Mouse (Mus musculus) NIH3T3 (cell line): ENCODE data around the gene Nyx.
"Not testable (repeated sequence)": the region's sequence is repeated elsewhere in the genome, so short reads cannot be mapped to it uniquely, and the experiment has no call there.

Experiments
- DNase-seq: peaks from one replicate; pipeline ENCODE4 v3.0.0-alpha.2; 2012; ENCODE audit warnings: low read depth

The Nyx gene

DNA sequence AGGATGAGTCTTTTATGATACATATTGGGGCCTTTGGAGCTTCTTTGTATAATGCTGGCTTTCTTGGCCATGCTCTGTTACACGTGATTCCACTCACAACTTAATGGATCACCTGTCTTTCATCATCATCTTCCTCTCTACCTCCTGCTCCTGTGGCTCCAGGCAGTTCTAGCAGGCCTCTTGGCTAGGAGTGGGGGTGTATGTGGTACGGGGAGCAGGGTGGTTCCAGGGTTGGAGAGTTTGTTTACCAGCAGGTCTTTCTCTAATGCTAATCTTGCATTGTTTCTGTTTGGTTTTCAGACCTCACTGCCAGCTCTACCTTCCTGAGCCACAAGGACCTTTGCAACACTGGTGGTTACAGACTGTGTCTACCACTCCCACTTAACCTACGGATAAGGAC lies at the start of gene Nyx:
Gene Nyx (plus strand): TSS at position 301 of the 400 bp plus-strand sequence.
- no peak for DNase-seq

DNA sequence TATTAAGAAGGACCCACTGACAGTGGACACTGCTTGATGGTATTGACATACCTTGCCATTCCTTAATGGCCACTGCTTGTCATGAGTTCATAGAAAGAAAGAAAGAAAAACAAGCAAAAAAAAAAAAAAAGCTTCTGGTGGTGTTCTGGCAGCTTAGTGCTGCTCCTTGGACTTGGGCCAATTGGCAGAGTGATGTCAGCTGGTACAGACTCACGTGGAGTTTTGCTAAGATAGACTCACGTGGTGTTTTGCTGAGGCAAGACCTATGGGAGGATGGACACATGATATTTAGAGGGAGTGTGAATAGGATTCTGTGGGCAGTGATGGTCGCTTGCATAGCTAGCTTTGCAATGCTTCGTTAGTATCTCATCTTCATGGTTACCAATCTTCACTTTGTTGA lies 43.9 kb upstream of the Nyx start:
- peak; percentile 38 for DNase-seq

DNA sequence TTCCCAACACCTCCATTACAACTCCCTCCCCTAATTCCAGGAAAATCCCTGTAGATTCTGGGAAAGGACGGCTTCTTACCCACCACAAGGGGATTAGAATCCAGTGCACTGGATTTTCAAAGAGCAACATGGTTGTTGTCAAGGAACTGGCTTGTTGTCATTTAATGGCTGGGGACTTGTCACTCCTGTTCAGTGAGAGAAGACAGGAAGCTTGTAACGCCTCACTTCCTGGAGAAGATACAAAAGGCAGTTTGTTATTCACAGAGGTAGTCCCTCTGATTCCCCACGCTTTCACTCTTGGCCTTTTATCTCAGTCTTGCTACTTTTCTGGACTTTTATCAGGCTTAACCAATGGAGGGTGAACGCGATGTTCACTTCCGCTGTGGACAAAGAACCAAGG lies 34.5 kb upstream of the Nyx start:
- DNase-seq = no peak

DNA sequence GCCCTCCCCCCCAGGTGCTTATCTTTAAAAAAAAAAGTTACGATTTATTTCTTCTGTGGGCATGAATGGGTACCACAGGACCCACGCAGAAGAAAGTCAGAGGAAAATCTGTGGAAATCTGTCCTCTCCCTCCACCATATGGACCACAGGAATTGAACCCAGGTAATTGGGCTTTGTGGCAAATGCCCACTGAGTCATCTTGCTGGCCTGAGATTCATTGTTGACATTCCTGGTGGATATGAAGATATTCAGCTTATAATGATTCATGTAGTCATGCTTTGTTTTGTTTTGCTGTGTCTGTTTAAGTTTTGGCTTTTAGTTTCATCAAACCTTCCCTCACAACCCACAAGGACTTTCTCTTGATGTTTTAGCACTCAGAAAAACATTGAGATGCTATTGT lies 29.9 kb upstream of the Nyx start:
- DNase-seq = peak; percentile 8

DNA sequence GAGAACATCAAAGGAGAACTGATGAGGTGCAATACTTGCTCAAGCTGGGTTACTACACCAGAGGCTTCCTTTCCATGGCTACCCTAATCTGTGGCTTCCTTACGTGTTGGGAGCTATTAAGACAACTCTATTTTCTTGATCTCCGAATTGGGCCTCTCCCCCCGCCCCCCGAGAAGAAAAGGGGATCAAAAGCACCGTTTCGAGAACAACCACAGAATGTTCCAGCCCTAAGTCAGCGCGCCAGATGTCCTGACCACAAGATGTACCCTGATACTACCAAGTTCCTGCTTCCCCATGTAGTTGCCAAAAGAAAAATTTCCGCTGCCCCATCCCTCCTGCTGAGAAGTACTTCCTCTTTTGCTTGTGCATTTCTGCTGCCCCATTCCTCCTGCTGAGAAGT lies 9.4 kb upstream of the Nyx start:
- not testable (repeated sequence) for DNase-seq

DNA sequence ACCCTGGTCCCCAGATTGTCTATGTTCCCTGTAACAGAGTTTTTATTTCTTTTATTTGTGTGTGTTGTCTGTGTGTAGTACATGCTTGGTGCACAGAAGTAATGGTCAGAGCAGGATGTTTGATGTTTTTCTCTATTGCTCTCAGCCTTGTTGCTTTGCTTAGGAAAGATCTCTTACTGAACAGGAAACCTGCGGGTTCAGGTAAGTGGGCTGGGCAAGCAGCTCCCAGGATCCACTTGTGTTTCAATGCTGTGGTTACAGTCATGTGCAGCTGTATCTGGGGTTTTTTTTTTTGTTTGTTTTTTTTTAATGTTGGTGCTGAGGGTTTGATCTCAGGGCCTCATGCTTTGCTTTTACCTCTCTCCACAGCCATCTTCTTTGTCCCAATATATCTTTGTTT lies 7.1 kb upstream of the Nyx start:
- no peak for DNase-seq

DNA sequence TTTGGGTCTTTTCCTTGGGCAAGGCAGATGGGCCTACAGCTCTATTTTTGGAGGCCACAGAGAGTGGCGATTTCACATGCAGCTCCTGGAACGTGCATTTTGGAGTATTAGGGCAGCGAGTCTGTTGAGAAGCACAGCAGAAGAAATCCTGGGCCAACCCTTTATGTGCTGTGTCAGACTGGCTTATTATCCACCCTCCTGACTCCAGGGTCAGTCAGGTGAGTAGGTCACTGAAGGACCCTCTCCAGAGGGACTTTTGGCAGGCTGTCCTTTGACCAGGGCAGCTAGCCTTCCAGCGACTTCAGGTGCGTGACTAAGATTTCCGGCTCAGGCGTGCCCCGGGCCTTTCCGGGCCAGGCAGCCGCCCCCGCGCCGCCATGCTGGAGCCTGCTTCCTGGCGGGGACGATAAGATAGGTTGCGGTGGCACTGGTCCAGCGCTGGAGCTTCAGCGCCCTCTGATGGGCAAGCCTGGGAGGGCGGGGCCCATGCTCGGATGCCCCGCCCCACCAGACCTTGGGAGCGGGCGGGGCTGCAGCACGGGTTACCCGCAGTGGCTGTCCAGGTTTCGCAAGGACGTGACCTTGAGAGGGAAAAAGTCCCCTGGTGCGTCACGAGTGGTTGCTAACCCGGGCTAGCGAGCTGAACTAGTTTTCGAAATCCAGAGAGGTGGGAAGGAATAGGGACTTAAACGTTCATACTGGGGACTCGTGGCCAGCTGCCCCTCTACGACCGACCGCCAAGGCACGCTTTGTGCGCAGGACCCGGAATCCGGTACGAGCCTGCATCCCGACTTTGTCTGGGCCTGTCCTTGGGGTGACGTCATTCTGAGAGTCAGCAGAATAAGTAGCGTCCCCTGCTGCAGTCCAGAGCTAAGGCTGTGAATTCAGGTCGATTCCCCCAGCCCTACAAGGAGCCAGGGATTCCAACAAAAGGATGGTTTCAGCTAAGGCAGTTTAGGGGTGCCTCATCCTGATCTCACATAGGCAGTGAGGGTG lies 4.3 kb upstream of the Nyx start:
- no peak for DNase-seq

DNA sequence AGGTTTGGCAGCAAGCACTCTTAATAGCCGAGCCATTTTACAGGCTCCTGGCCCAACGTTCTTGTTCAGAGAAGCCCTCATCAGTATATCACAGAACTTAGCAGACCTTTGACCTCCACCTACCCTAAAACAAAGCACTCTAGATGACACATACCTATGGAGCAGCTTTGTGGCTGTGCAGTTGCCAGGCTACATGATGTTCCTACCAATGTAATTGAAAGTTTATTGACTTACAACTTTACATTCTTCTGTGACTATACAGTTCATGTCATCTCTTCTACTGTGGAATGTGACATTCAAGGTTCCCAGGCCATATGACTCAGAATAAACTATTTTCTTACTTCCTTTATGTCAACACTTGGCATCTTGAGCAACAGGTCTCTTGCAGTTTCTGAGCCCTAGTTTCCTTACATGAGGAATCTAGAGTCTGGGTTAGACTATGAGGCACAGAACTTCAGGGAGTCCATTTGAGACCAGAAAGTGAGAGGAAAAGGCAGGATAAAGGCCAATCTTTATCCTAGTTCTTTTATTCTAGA lies 2.9 kb upstream of the Nyx start:
- peak; percentile 13 for DNase-seq

DNA sequence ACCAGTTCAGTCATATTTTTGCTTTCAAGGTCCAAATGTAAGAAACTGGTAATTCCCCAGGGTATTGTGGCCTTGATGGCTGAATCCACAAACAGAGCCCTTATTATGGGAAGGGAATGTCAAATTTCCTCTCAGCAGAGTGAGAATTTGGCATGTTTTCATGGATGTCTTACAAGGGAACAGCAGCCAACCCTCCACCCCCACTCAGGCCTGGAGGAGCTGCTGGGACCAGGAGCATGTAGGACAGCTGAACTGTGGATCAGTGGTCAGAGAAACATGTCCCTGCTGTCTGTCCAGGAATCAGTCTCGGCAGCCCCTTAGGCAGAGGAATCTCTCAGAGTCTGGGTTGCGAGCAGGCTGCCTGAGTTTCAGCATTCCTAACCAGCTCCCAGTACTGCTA lies 771 bp downstream of the Nyx start:
- no peak for DNase-seq

DNA sequence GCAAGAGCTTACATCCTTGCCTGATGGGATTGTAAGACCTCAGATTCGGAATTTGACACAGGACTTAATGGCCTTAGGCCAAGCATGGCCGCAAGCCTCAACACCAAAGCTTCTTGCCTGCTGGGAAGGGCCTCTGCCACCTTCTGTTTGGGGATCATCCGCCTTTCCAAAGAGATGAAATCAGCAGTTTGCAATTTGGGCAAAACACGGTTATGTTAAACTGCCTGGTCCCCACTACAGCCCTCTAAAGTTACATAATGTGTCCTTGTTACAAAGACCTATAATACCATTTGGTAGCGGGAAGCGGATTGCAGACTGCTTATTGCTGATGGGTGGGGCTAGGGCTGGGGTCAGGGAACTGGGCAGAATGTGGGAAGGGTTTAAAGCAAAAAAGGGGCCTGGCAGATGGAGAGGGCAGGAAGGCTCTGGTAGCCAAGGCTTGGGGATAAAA lies 1.2 kb downstream of the Nyx start:
- no peak for DNase-seq

DNA sequence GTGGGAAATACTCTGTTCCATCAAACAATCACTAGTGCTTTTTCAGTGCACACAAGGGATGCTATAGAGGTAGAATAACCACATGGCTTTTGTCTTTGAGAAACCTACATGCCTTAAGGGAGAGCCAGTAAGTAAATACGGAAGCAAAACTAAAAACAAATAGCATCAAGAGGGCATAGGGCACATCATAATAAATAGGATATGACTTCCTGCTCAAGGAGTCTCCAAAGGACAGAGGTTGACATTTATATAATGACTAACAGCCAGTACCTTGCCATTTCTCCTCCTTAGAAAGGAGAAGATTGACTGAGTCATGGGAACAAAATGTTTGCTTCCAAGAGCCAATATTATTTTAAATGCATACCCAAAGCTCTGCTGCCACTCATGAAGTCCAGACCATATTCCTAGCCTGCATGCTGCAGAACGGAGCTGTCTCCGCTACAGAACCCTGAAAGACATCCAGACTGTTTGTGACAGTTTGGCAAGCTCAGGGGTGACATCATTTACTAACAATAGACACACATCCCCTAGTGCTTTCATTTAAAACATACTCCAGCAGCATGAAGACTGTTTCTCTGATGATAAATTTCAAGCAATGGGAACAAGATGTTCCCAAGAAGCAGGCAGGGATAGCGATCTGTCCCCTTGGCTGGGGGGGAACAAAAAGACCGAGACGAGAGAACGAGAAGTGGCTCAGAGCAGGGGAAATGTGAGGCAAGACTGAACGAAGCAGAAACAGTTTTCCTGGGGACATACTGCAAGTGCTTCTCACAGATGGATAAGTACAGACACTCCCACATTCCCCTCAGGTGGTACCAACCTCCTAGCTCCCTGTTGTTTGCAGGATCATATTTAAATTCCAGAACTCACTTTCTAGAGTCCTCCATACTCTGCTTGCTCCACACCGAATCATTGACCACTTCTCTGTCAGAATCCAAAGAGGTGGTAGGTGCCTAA lies 3.5 kb downstream of the Nyx start:
- DNase-seq = peak; percentile 66

DNA sequence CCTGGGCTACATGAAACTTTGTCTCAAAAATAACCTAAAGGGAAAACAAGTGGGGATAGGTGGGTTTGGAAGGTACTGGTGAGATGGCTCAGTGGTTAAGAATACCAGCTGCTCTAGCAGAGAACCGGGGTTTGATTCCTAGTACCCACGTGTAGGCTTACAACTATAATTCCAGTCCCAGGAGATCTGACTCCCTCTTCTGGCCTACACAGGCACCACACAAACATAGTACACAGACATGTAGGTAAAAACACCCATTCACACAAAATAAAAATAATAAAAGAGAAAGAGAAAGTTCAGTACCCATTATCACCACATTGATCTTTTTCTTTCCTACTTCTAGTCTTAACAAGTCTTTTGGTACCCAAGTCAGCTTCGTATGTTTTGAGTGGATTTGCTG lies 6.0 kb downstream of the Nyx start:
- no peak for DNase-seq

DNA sequence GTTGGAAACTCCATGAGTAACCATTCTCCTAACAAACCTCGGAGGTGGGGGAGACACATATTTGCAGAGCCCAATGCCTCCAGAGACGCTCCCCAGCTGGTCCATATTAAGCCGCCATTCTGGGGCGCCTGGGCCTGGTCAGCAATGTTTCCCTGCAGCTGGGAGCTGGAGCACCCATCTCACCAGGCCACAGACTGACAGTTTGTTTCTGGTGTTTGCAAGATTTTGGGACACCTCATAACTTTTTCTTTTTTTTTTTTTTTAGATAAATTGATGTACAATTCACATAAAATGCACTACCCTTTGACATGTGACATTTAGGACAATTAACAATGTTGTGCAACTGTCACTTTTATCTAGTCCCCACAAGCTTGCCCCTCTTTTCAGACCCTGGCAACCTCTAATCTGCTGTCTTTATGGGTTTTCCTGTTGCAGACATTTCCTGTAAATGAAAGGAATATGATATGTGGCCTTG lies 6.9 kb downstream of the Nyx start:
- peak; percentile 65 for DNase-seq

DNA sequence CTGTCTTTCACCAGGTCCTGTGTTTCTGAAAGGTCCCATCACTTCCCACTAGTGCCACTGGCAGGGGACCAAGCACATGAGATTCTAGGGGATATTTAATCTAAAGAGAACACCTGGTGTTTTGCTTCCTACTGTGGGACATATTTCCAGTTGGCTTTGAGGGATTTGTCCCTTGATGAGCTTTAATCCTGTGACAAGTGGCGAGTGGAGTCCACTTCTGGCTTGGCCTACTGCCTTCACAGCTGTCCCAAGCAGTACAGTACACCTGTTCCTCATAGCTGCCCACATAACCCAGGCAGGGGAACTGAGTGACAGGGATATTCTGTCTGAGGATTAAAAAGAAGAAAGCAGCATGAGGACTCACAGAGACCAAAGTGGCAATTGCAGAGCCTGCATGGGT lies 9.5 kb downstream of the Nyx start:
- DNase-seq = no peak

DNA sequence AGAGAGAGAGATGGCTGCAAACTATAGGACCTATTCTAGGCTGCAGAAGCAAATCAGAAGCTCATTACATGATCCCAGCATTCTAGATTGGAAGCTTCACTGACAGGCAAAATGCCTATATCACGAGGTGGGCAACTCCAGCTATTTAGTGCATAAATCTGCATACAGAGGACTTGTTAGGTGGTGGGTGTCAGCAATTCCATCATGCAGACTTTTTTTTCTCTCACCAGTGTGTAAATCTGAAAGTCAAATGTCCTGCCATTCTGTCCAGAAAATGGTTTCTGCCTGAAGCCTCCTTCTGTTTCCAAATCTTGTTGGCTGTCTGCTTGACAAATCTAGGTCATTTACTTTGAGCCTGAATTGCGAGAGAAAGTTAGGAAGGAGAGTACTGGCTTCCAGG lies 11.7 kb downstream of the Nyx start:
- DNase-seq = no peak

DNA sequence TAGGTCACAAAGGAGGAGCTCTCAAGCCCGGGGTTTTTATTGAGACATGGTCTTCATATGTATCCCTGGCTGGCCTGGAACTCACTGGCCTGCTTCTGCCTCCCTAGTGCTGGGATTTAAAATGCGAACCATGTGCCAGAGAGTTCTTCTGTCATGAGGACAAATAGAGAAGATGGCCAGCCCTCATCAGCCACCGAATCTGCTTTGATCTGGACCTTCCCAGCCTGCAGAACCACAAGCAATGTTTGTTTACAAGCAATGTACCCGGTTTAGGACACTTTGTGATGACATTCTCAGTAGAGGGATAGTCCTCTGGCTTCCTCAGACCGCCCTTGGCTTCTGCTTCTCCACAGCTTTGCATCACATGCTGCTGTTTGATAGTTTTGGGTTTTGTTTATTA lies 12.4 kb downstream of the Nyx start:
- no peak for DNase-seq

DNA sequence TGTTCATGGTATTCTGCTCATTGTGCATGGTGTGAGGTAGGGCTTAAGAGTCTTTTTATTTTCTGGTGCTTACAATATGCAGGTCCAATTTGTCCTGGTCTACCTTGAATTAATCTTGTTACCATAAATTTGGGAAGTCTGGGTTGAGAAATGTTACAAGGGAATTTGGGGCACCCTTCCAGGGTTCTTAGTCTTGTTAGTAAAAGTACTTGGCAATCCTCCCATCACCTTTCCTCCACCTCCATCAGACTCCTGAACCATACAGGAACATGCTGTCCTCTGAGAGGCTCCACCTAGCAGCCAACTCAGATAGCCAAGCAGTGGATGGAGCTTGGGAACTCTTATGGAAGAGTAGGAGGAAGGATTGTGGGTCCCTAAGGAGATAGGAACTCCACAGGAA lies 13.7 kb downstream of the Nyx start:
- DNase-seq = no peak

DNA sequence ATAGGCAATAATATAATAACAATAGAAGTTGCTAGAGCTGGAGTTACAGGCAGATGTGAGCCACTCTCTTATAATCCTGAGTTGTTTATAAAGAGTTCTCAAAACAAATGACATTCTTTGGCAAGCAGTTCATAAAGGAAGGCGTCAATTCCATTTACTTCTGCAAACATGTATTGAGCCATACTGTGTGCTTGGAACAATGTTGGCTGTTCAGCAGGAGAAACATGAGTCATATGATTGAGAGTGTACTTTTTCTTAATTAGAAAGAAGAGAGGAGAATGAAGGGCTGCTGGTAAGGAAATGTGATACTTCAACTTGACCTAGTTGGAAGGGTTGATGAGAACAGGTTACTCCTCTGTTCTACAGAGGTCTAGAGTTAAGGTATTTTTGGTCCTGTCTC lies 16.7 kb downstream of the Nyx start:
- peak; percentile 20 for DNase-seq

DNA sequence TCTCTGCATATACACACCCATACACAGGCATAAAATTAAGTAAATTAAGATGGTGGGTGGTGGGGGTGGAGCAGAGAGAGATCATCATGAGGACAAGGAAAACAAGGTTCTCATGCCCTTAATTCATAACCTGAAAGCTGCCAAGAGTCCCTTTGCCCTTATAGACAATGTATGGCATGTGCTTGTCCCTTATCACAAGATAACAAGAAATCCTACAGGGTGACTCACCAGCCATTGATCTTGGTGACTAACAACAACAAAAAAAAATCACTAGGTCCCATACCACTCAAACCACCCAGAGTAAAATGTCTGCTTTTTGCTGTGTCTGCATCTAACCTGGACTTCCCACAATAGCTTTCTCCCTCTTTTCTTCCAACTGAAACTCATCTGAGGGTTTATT lies 18.5 kb downstream of the Nyx start:
- DNase-seq = no peak

DNA sequence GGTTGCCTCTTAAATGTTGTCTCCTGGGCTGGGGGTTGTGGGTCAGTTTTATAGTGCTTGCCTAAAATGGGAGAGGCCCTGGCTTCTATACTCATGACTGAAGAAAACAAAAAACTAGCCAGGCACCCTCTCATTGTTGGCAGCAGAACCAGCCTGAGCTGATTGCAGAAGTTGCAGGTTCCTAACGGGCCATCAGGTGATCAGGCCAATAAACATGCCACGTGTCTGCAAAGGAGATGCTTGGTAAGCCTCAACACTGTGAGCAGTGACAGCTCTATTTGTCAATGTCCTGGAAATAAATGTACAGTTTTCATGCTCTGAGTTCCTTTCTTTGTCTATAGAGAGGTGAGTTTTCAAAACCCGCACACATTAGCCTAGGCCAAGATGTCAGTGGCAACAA lies 23.1 kb downstream of the Nyx start:
- DNase-seq = no peak

DNA sequence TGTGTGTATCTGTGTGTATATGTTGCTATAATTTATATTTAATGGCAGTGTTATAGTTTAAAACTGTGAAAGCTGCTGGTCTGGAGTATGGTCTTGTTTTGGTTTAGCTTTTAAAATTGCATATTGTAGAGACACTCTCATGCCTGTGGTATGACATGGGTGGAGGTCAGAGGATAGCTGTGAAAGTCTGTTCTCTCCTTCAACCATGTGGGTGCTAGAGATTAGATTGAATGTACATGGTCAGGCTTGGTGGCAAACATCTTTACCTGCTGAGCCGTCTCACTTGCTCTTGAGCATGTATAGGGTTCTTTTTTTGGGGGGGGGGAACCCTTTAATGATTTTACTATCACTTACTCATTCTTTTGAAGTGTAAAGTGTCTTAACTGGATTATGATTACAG lies 23.9 kb downstream of the Nyx start:
- DNase-seq = no peak

DNA sequence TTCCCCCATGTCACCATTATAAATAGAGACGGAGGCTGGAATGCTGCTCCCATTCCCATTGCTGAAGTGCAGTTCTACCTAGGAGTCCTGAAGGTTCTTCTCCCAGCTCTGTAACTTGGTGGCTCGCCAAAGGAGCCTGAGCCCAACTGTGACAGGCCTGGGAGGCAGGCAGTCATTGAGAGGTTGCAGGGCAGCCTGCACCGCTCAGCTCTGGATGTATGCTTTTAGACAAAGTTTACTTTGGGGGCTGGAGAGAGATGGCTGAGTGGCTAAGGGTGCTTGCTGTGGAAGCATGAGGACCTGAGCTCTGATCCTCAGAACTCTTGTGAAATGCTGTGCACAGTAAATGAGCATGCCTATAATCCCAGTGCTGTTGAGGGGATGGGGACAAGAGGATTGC lies 25.0 kb downstream of the Nyx start:
- no peak for DNase-seq
